ENCODE assay signal across 16 mouse cellular contexts in the genomic region with DNA sequence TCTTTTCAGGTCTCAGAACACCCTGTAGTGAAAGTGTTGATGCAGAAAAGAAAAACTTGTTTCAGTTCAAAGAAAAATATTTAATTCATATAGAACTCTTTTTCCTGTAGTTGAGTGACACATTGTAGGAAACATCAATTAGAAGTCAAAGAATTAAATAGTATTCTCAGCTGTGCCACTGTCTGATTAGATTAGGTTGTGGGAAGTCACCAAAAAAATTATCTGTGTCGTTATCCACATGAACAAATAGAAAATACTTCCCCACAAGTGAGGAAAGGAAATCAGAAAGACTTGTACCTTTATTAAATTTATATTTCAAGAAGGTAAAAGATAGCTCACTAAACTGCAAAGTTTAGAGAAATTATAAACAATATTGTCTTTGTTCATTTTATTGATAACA.
"Had no signal": no experiment of that assay in that cellular context is flagged by ENCODE, and none has a peak within 500 bp of the region (broad histone marks: within the 10 kb centered on the region; RNA-seq: fewer than 3 reads in every experiment).

No protein-coding gene starts in this region.

- H3K9me3 ChIP-seq: neural tube, embryonic 13.5 days; neural tube, embryonic 15.5 days; stomach, embryonic 15.5 days had no signal

- H3K27ac ChIP-seq: neural tube, embryonic 13.5 days; neural tube, embryonic 15.5 days; stomach, embryonic 15.5 days; stomach, postnatal 0 days had no signal

- H3K27me3 ChIP-seq: neural tube, embryonic 13.5 days; neural tube, embryonic 15.5 days; stomach, embryonic 15.5 days had no signal

- H3K9ac ChIP-seq: neural tube, embryonic 13.5 days; neural tube, embryonic 15.5 days; stomach, embryonic 15.5 days had no signal

- H3K4me3 ChIP-seq: neural tube, embryonic 13.5 days; neural tube, embryonic 15.5 days; stomach, embryonic 15.5 days had no signal

- DNase-seq: retina, postnatal 1 day; right cerebral cortex, adult 18-20 months; right cerebral cortex, postnatal 14 days; right cerebral cortex, postnatal 25 days; right cerebral cortex, postnatal 4 days; spleen, adult 18-20 months; thymus, adult 18-20 months; thymus, adult 2 months; thymus, postnatal 14 days; thymus, postnatal 25 days; thymus, postnatal 36 days; thymus, postnatal 4 days had no signal

- H3K36me3 ChIP-seq: neural tube, embryonic 13.5 days; neural tube, embryonic 15.5 days; stomach, embryonic 15.5 days had no signal

- H3K4me1 ChIP-seq: neural tube, embryonic 13.5 days; neural tube, embryonic 15.5 days; stomach, embryonic 15.5 days had no signal
